Mouse (Mus musculus): ENCODE results near the gene Alcam.

GRCm38 (mm10) chr16:52250935-52251334, 202.9 kb downstream of the Alcam start:
- TF ChIP-seq CTCF (IDR thresholded peaks at IDR 0.05; ENCODE audit: borderline replicate concordance, extremely low read depth, insufficient read depth, insufficient read length) (no peak), POLR2A (IDR thresholded peaks at IDR 0.05; ENCODE audit: borderline replicate concordance, extremely low read depth, insufficient read depth, insufficient read length, poor library complexity, severe bottlenecking) (no peak)
